ENCODE assay signal across 25 mouse cellular contexts in genomic region chr12:83949043-83949442, GRCm38 (mm10). TPM values are rescaled to one million over a fixed set of nuclear protein-coding genes. Genes with fewer than 3 reads are reported as not detected.
DNase-seq lines count a peak whose midpoint lies in the region; ATAC-seq lines count a peak whose summit lies in the region.
"Had no signal": no experiment of that assay in that cellular context is flagged by ENCODE, and none has a peak within 500 bp of the region (broad histone marks: within the 10 kb centered on the region; RNA-seq: fewer than 3 reads in every experiment).

No protein-coding gene starts in this region.

- DNase-seq in lung, postnatal 36 days, result peak; percentile 31
- DNase-seq in lung, postnatal 14 days, result no peak
- DNase-seq in urinary bladder, postnatal 10 days (ENCODE audit: low spot score), result no peak
- DNase-seq in hindbrain, embryonic 11.5 days (ENCODE audit: low spot score), result no peak
- DNase-seq: adrenal gland, postnatal 14 days; B cell, adult 2 months; cerebellum, adult 11 months; cerebellum, postnatal 14 days; heart, postnatal 36 days; kidney, adult 8-10 months; layer of hippocampus, postnatal 36 days; lung, postnatal 4 days had no signal

- 27% methylated on average over 4 of the region's 4 CpGs for WGBS in liver, embryonic 15.5 days (ENCODE audit: insufficient replicate concordance)
- 69% methylated on average over 4 of the region's 4 CpGs for WGBS in intestine, embryonic 16.5 days
- 85% methylated on average over 4 of the region's 4 CpGs for WGBS in hindbrain, embryonic 11.5 days

- ATAC-seq in erythroid progenitor cell, adult 5-6 weeks (replicated peaks; ENCODE audit: low FRiP score, poor library complexity, severe bottlenecking), result peak; percentile 46; the same call in 1 of the 2 replicates
- ATAC-seq in liver, embryonic 15.5 days (ENCODE audit: insufficient read depth), result no peak
- no peak for ATAC-seq in intestine, embryonic 16.5 days
- ATAC-seq in activated CD4-positive, CD25-positive, alpha-beta regulatory T cell, adult 4 months, result no peak
- ATAC-seq in hindbrain, embryonic 11.5 days (ENCODE audit: low FRiP score), result no peak
- ATAC-seq: forebrain, embryonic 14.5 days; hindbrain, postnatal 0 days; midbrain, embryonic 16.5 days had no signal

- H3K27ac ChIP-seq in liver, embryonic 15.5 days (replicated peaks), result no peak overlapping the region
- H3K27ac ChIP-seq in intestine, embryonic 16.5 days (ENCODE audit: low read length), result no peak overlapping the region
- H3K27ac ChIP-seq in hindbrain, embryonic 11.5 days (ENCODE audit: low read depth, low read length), result no peak overlapping the region
- H3K27ac ChIP-seq: hindbrain, postnatal 0 days had no signal

- H3K4me1 ChIP-seq in liver, embryonic 15.5 days (replicated peaks), result peaks cover 63% of the 10 kb centered on the region
- H3K4me1 ChIP-seq in intestine, embryonic 16.5 days (ENCODE audit: control insufficient read depth, insufficient read depth, low read length), result peaks cover 25% of the 10 kb centered on the region
- H3K4me1 ChIP-seq in hindbrain, embryonic 11.5 days (replicated peaks; ENCODE audit: control insufficient read depth, insufficient read depth, low read length), result peaks cover 10% of the 10 kb centered on the region; the same call in 1 of the 2 replicates

- H3K27me3 ChIP-seq in liver, embryonic 15.5 days, result no peaks in the 10 kb centered on the region
- no peaks in the 10 kb centered on the region for H3K27me3 ChIP-seq in intestine, embryonic 16.5 days (replicated peaks; ENCODE audit: control insufficient read depth, insufficient read depth, low read length)
- no peaks in the 10 kb centered on the region for H3K27me3 ChIP-seq in hindbrain, embryonic 11.5 days (ENCODE audit: control insufficient read depth, insufficient read depth, low read length)
- H3K27me3 ChIP-seq: heart, embryonic 12.5 days had no signal

- no peaks in the 10 kb centered on the region for H3K9me3 ChIP-seq in liver, embryonic 15.5 days (replicated peaks)
- no peaks in the 10 kb centered on the region for H3K9me3 ChIP-seq in intestine, embryonic 16.5 days (ENCODE audit: control insufficient read depth, low read length)
- no peaks in the 10 kb centered on the region for H3K9me3 ChIP-seq in hindbrain, embryonic 11.5 days (ENCODE audit: control insufficient read depth, low read length)
- H3K9me3 ChIP-seq: heart, embryonic 12.5 days had no signal

- peak overlapping the region; percentile 97 for H3K4me2 ChIP-seq in liver, embryonic 15.5 days
- no peak overlapping the region for H3K4me2 ChIP-seq in intestine, embryonic 16.5 days (ENCODE audit: low read depth, low read length)
- no peak overlapping the region for H3K4me2 ChIP-seq in hindbrain, embryonic 11.5 days (replicated peaks; ENCODE audit: low read depth, low read length)

- no peak overlapping the region for H3K9ac ChIP-seq in liver, embryonic 15.5 days
- no peak overlapping the region for H3K9ac ChIP-seq in intestine, embryonic 16.5 days (ENCODE audit: low read depth, low read length)
- H3K9ac ChIP-seq in hindbrain, embryonic 11.5 days (ENCODE audit: low read depth, low read length), result no peak overlapping the region
- H3K9ac ChIP-seq: heart, embryonic 12.5 days had no signal

- H3K4me3 ChIP-seq in liver, embryonic 15.5 days (replicated peaks), result no peak overlapping the region
- H3K4me3 ChIP-seq in intestine, embryonic 16.5 days (ENCODE audit: low read length), result no peak overlapping the region
- H3K4me3 ChIP-seq in hindbrain, embryonic 11.5 days (ENCODE audit: low read depth, low read length), result no peak overlapping the region

- 0 out of 2 replicates have a peak, but pooled peaks cover 7% of the 10 kb centered on the region for H3K36me3 ChIP-seq in liver, embryonic 15.5 days (replicated peaks)
- H3K36me3 ChIP-seq in intestine, embryonic 16.5 days (ENCODE audit: control insufficient read depth, insufficient read depth, low read length), result peaks cover 4% of the 10 kb centered on the region; the same call in 1 of the 2 replicates
- no peaks in the 10 kb centered on the region; the same call in 1 of the 2 replicates for H3K36me3 ChIP-seq in hindbrain, embryonic 11.5 days (ENCODE audit: control insufficient read depth, insufficient read depth, low read length)

RNA-seq across cellular contexts. Expression of gene Riox1, which starts 1.4 kb away (rescaled TPM):
- total RNA-seq in erythroid progenitor cell, adult 5-6 weeks (2015; ENCODE audit: low replicate concordance), result 6.7 TPM in 1 of 2 replicates, not detected in the other
- 2.0 and 2.2 TPM in 2 replicates for total RNA-seq in erythroid progenitor cell, adult 5-6 weeks (2017; ENCODE audit: low replicate concordance)
- 7.1 and 7.8 TPM in 2 replicates for polyA plus RNA-seq in liver, embryonic 15.5 days (2015; fragmentation: Nextera tagmentation; extraction: Ambion mirVana)
- 10.2 and 11.7 TPM in 2 replicates for polyA plus RNA-seq in intestine, embryonic 16.5 days (2015; fragmentation: Nextera tagmentation; extraction: Ambion mirVana)
- polyA plus RNA-seq in activated CD4-positive, CD25-positive, alpha-beta regulatory T cell, adult 4 months (2017; shearing (Covaris generic)), result 1 to 10 TPM; 1.2 to 2.0 TPM
- polyA plus RNA-seq in hindbrain, embryonic 11.5 days (2014; fragmentation: Nextera tagmentation; extraction: Ambion mirVana), result 14.9 and 15.0 TPM in 2 replicates

RNA-seq across cellular contexts. Expression of gene Numb, which starts 27.3 kb away (rescaled TPM):
- total RNA-seq in erythroid progenitor cell, adult 5-6 weeks (2015; ENCODE audit: low replicate concordance), result 8.6 and 12.6 TPM in 2 replicates
- 18.7 and 31.4 TPM in 2 replicates for total RNA-seq in erythroid progenitor cell, adult 5-6 weeks (2017; ENCODE audit: low replicate concordance)
- polyA plus RNA-seq in liver, embryonic 15.5 days (2015; fragmentation: Nextera tagmentation; extraction: Ambion mirVana), result 15.0 and 15.9 TPM in 2 replicates
- 35.7 and 36.1 TPM in 2 replicates for polyA plus RNA-seq in intestine, embryonic 16.5 days (2015; fragmentation: Nextera tagmentation; extraction: Ambion mirVana)
- 10 to 100 TPM; 27.8 to 34.9 TPM for polyA plus RNA-seq in activated CD4-positive, CD25-positive, alpha-beta regulatory T cell, adult 4 months (2017; shearing (Covaris generic))
- 27.5 and 31.0 TPM in 2 replicates for polyA plus RNA-seq in hindbrain, embryonic 11.5 days (2014; fragmentation: Nextera tagmentation; extraction: Ambion mirVana)

RNA-seq across cellular contexts. Expression of gene Heatr4, which starts 35.6 kb away (rescaled TPM):
- total RNA-seq in erythroid progenitor cell, adult 5-6 weeks (2015; ENCODE audit: low replicate concordance), result not detected in 2 replicates
- not detected in 2 replicates for total RNA-seq in erythroid progenitor cell, adult 5-6 weeks (2017; ENCODE audit: low replicate concordance)
- polyA plus RNA-seq in liver, embryonic 15.5 days (2015; fragmentation: Nextera tagmentation; extraction: Ambion mirVana), result not detected in 2 replicates
- not detected in 2 replicates for polyA plus RNA-seq in intestine, embryonic 16.5 days (2015; fragmentation: Nextera tagmentation; extraction: Ambion mirVana)
- polyA plus RNA-seq in activated CD4-positive, CD25-positive, alpha-beta regulatory T cell, adult 4 months (2017; shearing (Covaris generic)), result not detected
- polyA plus RNA-seq in hindbrain, embryonic 11.5 days (2014; fragmentation: Nextera tagmentation; extraction: Ambion mirVana), result 0.08 TPM in 1 of 2 replicates, not detected in the other
- total RNA-seq: adrenal gland, postnatal 14 days; gastrocnemius, postnatal 4 days; heart, postnatal 36 days; layer of hippocampus, postnatal 36 days; left cerebral cortex, postnatal 36 days; liver, adult 2 months had no signal
- polyA plus RNA-seq: forebrain, embryonic 14.5 days; heart, embryonic 12.5 days; hindbrain, postnatal 0 days; large intestine, adult 2 months; liver, adult 2 months; midbrain, embryonic 16.5 days; urinary bladder, adult 2 months had no signal

RNA-seq across cellular contexts. Expression of gene Acot2, which starts 38.6 kb away (rescaled TPM):
- total RNA-seq in erythroid progenitor cell, adult 5-6 weeks (2015; ENCODE audit: low replicate concordance), result 0.72 and 1.3 TPM in 2 replicates
- total RNA-seq in erythroid progenitor cell, adult 5-6 weeks (2017; ENCODE audit: low replicate concordance), result 0.53 and 0.77 TPM in 2 replicates
- polyA plus RNA-seq in liver, embryonic 15.5 days (2015; fragmentation: Nextera tagmentation; extraction: Ambion mirVana), result 12.4 and 12.6 TPM in 2 replicates
- polyA plus RNA-seq in intestine, embryonic 16.5 days (2015; fragmentation: Nextera tagmentation; extraction: Ambion mirVana), result 35.3 and 39.5 TPM in 2 replicates
- polyA plus RNA-seq in activated CD4-positive, CD25-positive, alpha-beta regulatory T cell, adult 4 months (2017; shearing (Covaris generic)), result 10 to 100 TPM; 24.2 to 34.4 TPM
- polyA plus RNA-seq in hindbrain, embryonic 11.5 days (2014; fragmentation: Nextera tagmentation; extraction: Ambion mirVana), result 14.0 and 15.7 TPM in 2 replicates
